Mouse (Mus musculus) E14TG2a.4 (cell line): ENCODE measurements around the gene Cdc34b.

Experiments
- CTCF ChIP-seq: conservative IDR thresholded peaks from 2 replicates; pipeline ENCODE4 v1.5.1; 2014; ENCODE audit warnings: low read length
- NANOG ChIP-seq: IDR thresholded peaks from 2 replicates; pipeline ENCODE4 v1.6.1; 2014; ENCODE audit warnings: borderline replicate concordance, low read length, mixed read lengths

GRCm38 (mm10) chr11:94741732-94742272 is at the start of gene Cdc34b:
- TF ChIP-seq CTCF (no peak), NANOG (no peak)
